Mouse (Mus musculus) spleen, adult 2 months (tissue): Measurements from ENCODE around the gene Prdm8.

ENCODE experiments used
- CTCF ChIP-seq: fragments of 200-500 bp; IDR thresholded peaks from 2 replicates; pipeline ENCODE4 v1.5.1; 2011; ENCODE audit warnings: mild to moderate bottlenecking, inconsistent platforms; ENCODE audit not compliant: insufficient read depth, insufficient read length, insufficient replicate concordance; ENCODE audit errors: extremely low read depth
- POLR2A ChIP-seq: fragments of 200-500 bp; IDR thresholded peaks from 2 replicates; pipeline ENCODE4 v1.6.1; 2011; ENCODE audit warnings: low read depth, low read length, inconsistent platforms

DNA sequence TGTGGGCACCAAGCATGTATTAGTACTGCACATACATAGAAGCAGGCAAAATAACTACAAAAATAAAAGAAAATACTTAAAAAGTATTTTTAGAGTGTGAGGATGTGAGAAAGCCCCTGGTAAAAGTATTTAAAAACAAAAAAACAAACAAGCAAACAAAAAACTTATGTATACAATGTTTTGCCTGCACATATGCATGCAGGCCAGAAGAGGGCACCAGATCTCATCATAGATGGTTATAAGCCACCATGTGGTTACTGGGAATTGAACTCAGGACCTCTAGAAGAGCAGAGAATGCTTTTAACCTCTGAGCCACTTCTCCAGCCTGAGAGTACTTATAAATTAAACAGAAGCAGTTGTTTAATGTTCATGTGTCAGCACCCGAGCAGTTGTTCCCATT lies 28.0 kb downstream of the Prdm8 start:
- no peak for TF ChIP-seq CTCF
- no peak for TF ChIP-seq POLR2A
